Mouse (Mus musculus) mature B cell (primary cell): Measurements from ENCODE around the gene Prr15.

ENCODE experiments used
- in situ Hi-C: fragments of 300-500 bp; cut with MboI; formaldehyde crosslinking; loops from 2 replicates; pipeline ENCODE4 v1.14.3; 2019

Gene Prr15

GRCm38 (mm10) chr6:54325246-54325885 is at the start of gene Prr15:
Gene Prr15 (plus strand): TSS chr6:54325835.
- in situ Hi-C loops, result no loop called here

- in situ Hi-C loops, result no loop called here
Measured at GRCm38 (mm10) chr6:54277234-54277633, 48.4 kb upstream of the Prr15 start.

GRCm38 (mm10) chr6:54277828-54278227 is 47.8 kb upstream of the Prr15 start:
- in situ Hi-C loops, result no loop called here

- in situ Hi-C loops, result no loop called here
Measured at GRCm38 (mm10) chr6:54278613-54279012, 47.0 kb upstream of the Prr15 start.

GRCm38 (mm10) chr6:54279391-54279790 is 46.2 kb upstream of the Prr15 start:
- in situ Hi-C loops, result no loop called here

GRCm38 (mm10) chr6:54280248-54280647 is 45.4 kb upstream of the Prr15 start:
- in situ Hi-C loops, result no loop called here

GRCm38 (mm10) chr6:54283299-54283698 is 42.3 kb upstream of the Prr15 start:
- in situ Hi-C loops, result no loop called here

GRCm38 (mm10) chr6:54284167-54284711 is 41.4 kb upstream of the Prr15 start:
- in situ Hi-C loops, result no loop called here

- in situ Hi-C loops, result no loop called here
Measured at GRCm38 (mm10) chr6:54286813-54287212, 38.8 kb upstream of the Prr15 start.

GRCm38 (mm10) chr6:54289774-54290500 is 35.7 kb upstream of the Prr15 start:
- in situ Hi-C loops, result no loop called here

GRCm38 (mm10) chr6:54297231-54297630 is 28.4 kb upstream of the Prr15 start:
- in situ Hi-C loops, result no loop called here

GRCm38 (mm10) chr6:54299417-54299816 is 26.2 kb upstream of the Prr15 start:
- in situ Hi-C loops, result no loop called here

- in situ Hi-C loops, result no loop called here
Measured at GRCm38 (mm10) chr6:54305777-54306176, 19.9 kb upstream of the Prr15 start.

GRCm38 (mm10) chr6:54313071-54313470 is 12.6 kb upstream of the Prr15 start:
- in situ Hi-C loops, result no loop called here

- in situ Hi-C loops, result no loop called here
Measured at GRCm38 (mm10) chr6:54318618-54319017, 7.0 kb upstream of the Prr15 start.

- in situ Hi-C loops, result no loop called here
Measured at GRCm38 (mm10) chr6:54319198-54319597, 6.4 kb upstream of the Prr15 start.

- in situ Hi-C loops, result no loop called here
Measured at GRCm38 (mm10) chr6:54320236-54320635, 5.4 kb upstream of the Prr15 start.

- in situ Hi-C loops, result no loop called here
Measured at GRCm38 (mm10) chr6:54326671-54327625, 1.3 kb downstream of the Prr15 start.

GRCm38 (mm10) chr6:54327626-54328003 is 2.0 kb downstream of the Prr15 start:
- in situ Hi-C loops, result no loop called here

- in situ Hi-C loops, result no loop called here
Measured at GRCm38 (mm10) chr6:54328783-54329182, 3.1 kb downstream of the Prr15 start.

GRCm38 (mm10) chr6:54329598-54329997 is 4.0 kb downstream of the Prr15 start:
- in situ Hi-C loops, result no loop called here

GRCm38 (mm10) chr6:54330166-54330565 is 4.5 kb downstream of the Prr15 start:
- in situ Hi-C loops, result no loop called here
